Comparison of ENCODE assay signal across 11 mouse cellular contexts in genomic region chr3:17489240-17490142, GRCm38 (mm10).
DNase-seq lines count a peak whose midpoint lies in the region; ATAC-seq and TF ChIP-seq lines count a peak whose summit lies in the region.
"Had no signal": no experiment of that assay in that cellular context is flagged by ENCODE, and none has a peak within 500 bp of the region (broad histone marks: within the 10 kb centered on the region; RNA-seq: fewer than 3 reads in every experiment).

No protein-coding gene starts in this region.

- H3K9ac ChIP-seq in forebrain, embryonic 13.5 days, result no peak overlapping the region
- no peak overlapping the region; the same call in 1 of the 2 replicates for H3K9ac ChIP-seq in midbrain, embryonic 14.5 days (replicated peaks; ENCODE audit: low read length)
- no peak overlapping the region for H3K9ac ChIP-seq in stomach, postnatal 0 days (ENCODE audit: low read length)

- H3K9me3 ChIP-seq in forebrain, embryonic 13.5 days (replicated peaks), result no peaks in the 10 kb centered on the region
- H3K9me3 ChIP-seq in midbrain, embryonic 14.5 days (ENCODE audit: control insufficient read depth, low read length), result no peaks in the 10 kb centered on the region
- no peaks in the 10 kb centered on the region for H3K9me3 ChIP-seq in stomach, postnatal 0 days (ENCODE audit: control insufficient read depth, low read length)

- DNase-seq in ZHBTc4 (ENCODE audit: low read depth, low spot score), result peak; percentile 60
- DNase-seq in cerebellum, adult 8-10 months, result peak; percentile 7
- peak; percentile 72 for DNase-seq in midbrain, embryonic 14.5 days
- DNase-seq in stomach, postnatal 0 days (ENCODE audit: low spot score), result no peak
- no peak for DNase-seq in ovary, postnatal 14 days (ENCODE audit: low spot score)
- no peak for DNase-seq in frontal cortex, adult 2 months (ENCODE audit: extremely low spot score in 1 of 2, low spot score in 1 of 2)
- DNase-seq: gastrocnemius, adult 2 months; lung, postnatal 10 days had no signal

- TF ChIP-seq CTCF in stomach, postnatal 0 days (IDR thresholded peaks at IDR 0.05; ENCODE audit: low read depth), result no peak

- no peaks in the 10 kb centered on the region for H3K27me3 ChIP-seq in forebrain, embryonic 13.5 days
- H3K27me3 ChIP-seq in midbrain, embryonic 14.5 days (ENCODE audit: control insufficient read depth, insufficient read depth, low read length), result no peaks in the 10 kb centered on the region
- H3K27me3 ChIP-seq in stomach, postnatal 0 days (ENCODE audit: control insufficient read depth, insufficient read depth, low read length), result no peaks in the 10 kb centered on the region

- peak; percentile 69; the same call in 1 of the 2 replicates for ATAC-seq in forebrain, embryonic 13.5 days
- ATAC-seq in midbrain, embryonic 14.5 days (ENCODE audit: low FRiP score, low TSS enrichment), result peak; percentile 86; the same call in 1 of the 2 replicates
- ATAC-seq in stomach, postnatal 0 days (ENCODE audit: low FRiP score, low TSS enrichment), result no peak
- ATAC-seq: intestine, embryonic 16.5 days; Patski had no signal

- peaks cover 6% of the 10 kb centered on the region for H3K4me1 ChIP-seq in forebrain, embryonic 13.5 days
- H3K4me1 ChIP-seq in midbrain, embryonic 14.5 days (ENCODE audit: control insufficient read depth, insufficient read depth, low read length), result peaks cover 7% of the 10 kb centered on the region
- no peaks in the 10 kb centered on the region for H3K4me1 ChIP-seq in stomach, postnatal 0 days (replicated peaks; ENCODE audit: control insufficient read depth, insufficient read depth)

- H3K36me3 ChIP-seq in forebrain, embryonic 13.5 days (ENCODE audit: poor library complexity, severe bottlenecking), result no peaks in the 10 kb centered on the region
- no peaks in the 10 kb centered on the region for H3K36me3 ChIP-seq in midbrain, embryonic 14.5 days (ENCODE audit: control insufficient read depth, insufficient read depth, low read length)
- no peaks in the 10 kb centered on the region for H3K36me3 ChIP-seq in stomach, postnatal 0 days (ENCODE audit: control insufficient read depth, insufficient read depth, low read length)

- no peak overlapping the region for H3K4me2 ChIP-seq in forebrain, embryonic 13.5 days
- H3K4me2 ChIP-seq in midbrain, embryonic 14.5 days (ENCODE audit: low read length), result no peak overlapping the region
- H3K4me2 ChIP-seq in stomach, postnatal 0 days (replicated peaks; ENCODE audit: low read depth), result no peak overlapping the region

- no peak overlapping the region for H3K27ac ChIP-seq in forebrain, embryonic 13.5 days
- peak overlapping the region; percentile 70 for H3K27ac ChIP-seq in midbrain, embryonic 14.5 days (replicated peaks; ENCODE audit: low read depth, low read length)
- no peak overlapping the region for H3K27ac ChIP-seq in stomach, postnatal 0 days (replicated peaks)
- H3K27ac ChIP-seq: gastrocnemius, adult 2 months had no signal

- TF ChIP-seq EP300 in stomach, postnatal 0 days (optimal IDR thresholded peaks at IDR 0.05), result no peak

- 14% methylated on average over 4 of the region's 4 CpGs for WGBS in forebrain, embryonic 13.5 days
- WGBS in midbrain, embryonic 14.5 days, result 3% methylated on average over 4 of the region's 4 CpGs
- WGBS in stomach, postnatal 0 days, result 19% methylated on average over 4 of the region's 4 CpGs

- H3K4me3 ChIP-seq in forebrain, embryonic 13.5 days, result no peak overlapping the region
- no peak overlapping the region for H3K4me3 ChIP-seq in midbrain, embryonic 14.5 days (replicated peaks; ENCODE audit: low read depth, low read length)
- no peak overlapping the region for H3K4me3 ChIP-seq in stomach, postnatal 0 days (ENCODE audit: low read depth, low read length)
- H3K4me3 ChIP-seq: gastrocnemius, adult 2 months had no signal

Comparison
In these comparisons a context has a peak if more than half of its experiments do, and no peak if none do; other contexts are left out.
1. DNase-seq: peak in ZHBTc4 (single experiment), cerebellum, adult 8-10 months (single experiment) and midbrain, embryonic 14.5 days (single experiment); none in stomach, postnatal 0 days (single experiment), ovary, postnatal 14 days (single experiment) and frontal cortex, adult 2 months (0 of 2).